Mouse (Mus musculus): ENCODE measurements at regions not wholly inside any gene's neighbourhood (a gene's known extent, or its start where the extent isn't known, plus 50 kb on each side); places are given as distances from the start of the nearest gene placed in this dataset.
"Not testable (repeated sequence)": the region's sequence is repeated elsewhere in the genome, so short reads cannot be mapped to it uniquely, and the experiment has no call there.

DNA sequence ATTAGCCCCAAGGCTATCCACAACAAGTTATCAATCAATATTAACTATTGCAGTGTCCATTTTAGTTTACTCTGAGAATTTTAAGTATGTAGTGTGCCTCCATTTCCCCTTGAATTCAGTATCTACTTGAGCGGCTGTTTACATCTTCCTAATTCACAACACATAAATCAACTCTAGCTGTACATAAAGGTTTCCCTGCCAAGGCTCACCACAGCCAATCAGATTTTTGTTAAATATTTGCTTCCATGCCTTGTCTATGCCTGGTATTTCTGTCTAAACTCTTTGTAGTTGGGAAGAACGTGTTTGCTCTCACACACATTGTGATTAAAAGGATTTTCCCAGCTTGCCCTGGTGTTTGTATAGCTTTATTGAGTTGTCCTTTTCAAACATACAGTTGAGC lies 189.8 kb downstream of the Phf3 start:
- DNase-seq (ENCODE audit: low read depth, low spot score) (no peak), ATAC-seq (no peak)
- peaks cover 11% of the 10 kb centered on the region for H3K27me3 ChIP-seq
- CTCF ChIA-PET = no interaction called here
- POLR2A ChIA-PET = no interaction called here
- in situ Hi-C loops (cut with MboI; ENCODE audit: low pct_unique_long_range_greater_than_20kb) = no loop called here
- TF ChIP-seq CTCF (IDR thresholded peaks at IDR 0.05) = no peak

GRCm38 (mm10) chr1:30639807-30640206 lies 233.9 kb downstream of the Phf3 start:
- no peak for TF ChIP-seq CTCF (IDR thresholded peaks at IDR 0.05)
- ChIA-PET CTCF (no interaction called here), POLR2A (no interaction called here)
- peaks cover 3% of the 10 kb centered on the region for H3K27me3 ChIP-seq
- DNase-seq (ENCODE audit: low read depth, low spot score) (no peak), ATAC-seq (no peak)
- in situ Hi-C loops (cut with MboI; ENCODE audit: low pct_unique_long_range_greater_than_20kb) = no loop called here

DNA sequence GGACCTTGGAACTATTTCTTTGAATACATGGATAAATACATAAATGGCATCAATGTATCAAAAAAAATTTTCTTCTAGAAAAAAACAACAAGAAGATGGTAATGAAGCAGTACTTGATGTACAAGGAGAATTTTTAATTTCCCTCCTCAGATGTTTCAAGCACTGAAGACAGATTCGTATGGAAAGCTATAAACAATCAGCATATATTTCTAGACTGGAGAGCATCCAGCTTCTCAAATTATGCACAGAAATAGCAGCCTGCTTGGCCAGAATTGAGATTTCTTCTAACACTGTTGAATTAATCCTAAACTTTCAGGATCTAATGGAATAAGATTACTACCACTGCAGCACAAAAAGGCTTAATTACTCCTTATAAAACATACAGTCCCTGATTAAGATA lies 241.0 kb downstream of the Phf3 start:
- no peak for DNase-seq (ENCODE audit: low read depth, low spot score)
- TF ChIP-seq CTCF (IDR thresholded peaks at IDR 0.05) = no peak
- in situ Hi-C loops (cut with MboI; ENCODE audit: low pct_unique_long_range_greater_than_20kb) = no loop called here
- H3K27me3 ChIP-seq = peaks cover 5% of the 10 kb centered on the region
- ATAC-seq = no peak
- CTCF ChIA-PET = no interaction called here
- POLR2A ChIA-PET = no interaction called here

DNA sequence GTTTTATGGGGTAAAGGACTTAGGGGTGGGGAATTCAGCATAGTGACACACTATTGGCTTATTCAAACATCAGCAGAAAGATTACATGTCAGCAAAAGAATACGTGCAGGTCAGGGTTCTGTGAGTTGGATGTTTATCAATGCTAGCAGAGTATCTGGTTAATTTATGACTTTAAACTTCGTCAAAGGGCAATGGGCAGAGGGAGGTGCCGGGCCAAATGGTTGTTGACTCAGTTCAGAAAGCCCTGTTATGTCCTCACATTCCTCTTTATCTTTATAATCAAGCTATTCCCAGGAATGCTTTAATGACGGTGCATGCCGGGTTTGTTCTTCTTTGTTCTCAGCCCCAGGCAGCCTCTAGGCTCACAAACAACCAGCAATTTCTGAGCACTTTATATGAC lies 245.9 kb downstream of the Phf3 start:
- DNase-seq (ENCODE audit: low read depth, low spot score); ATAC-seq; CTCF ChIA-PET; in situ Hi-C loops (cut with MboI; ENCODE audit: low pct_unique_long_range_greater_than_20kb); H3K27me3 ChIP-seq; POLR2A ChIA-PET: not testable (repeated sequence)

GRCm38 (mm10) chr1:30595122-30595730 lies 278.5 kb downstream of the Phf3 start:
- peaks cover 7% of the 10 kb centered on the region for H3K27me3 ChIP-seq
- no peak for ATAC-seq
- in situ Hi-C loops (cut with MboI; ENCODE audit: low pct_unique_long_range_greater_than_20kb) = no loop called here
- DNase-seq (ENCODE audit: low read depth, low spot score) = no peak
- TF ChIP-seq CTCF (IDR thresholded peaks at IDR 0.05) = no peak
- ChIA-PET CTCF (no interaction called here), POLR2A (no interaction called here)

DNA sequence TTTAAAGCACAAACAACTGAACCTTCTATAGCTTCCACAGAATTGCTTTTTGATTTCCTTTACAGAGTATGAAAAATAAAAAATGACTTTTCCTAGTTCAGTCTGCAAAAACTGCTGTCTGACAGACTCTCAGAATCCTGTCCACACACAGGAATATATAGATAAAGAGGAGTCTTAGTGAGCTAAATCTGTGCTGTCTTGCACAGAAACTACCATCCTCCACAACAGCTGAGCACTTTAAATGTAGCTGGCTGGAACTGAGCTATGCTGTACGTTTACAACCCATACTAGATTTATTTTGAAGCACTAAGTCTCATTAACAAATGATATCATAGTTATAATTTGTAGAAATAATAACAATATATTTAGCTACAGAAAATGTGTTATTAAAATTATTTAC lies 279.7 kb downstream of the Phf3 start:
- CTCF ChIA-PET = interaction anchor here (1.9 kb wide), 1 partner anchor 10 kb away, joined by 10 read pairs; no protein-coding TSS in a partner anchor
- in situ Hi-C loops (cut with MboI; ENCODE audit: low pct_unique_long_range_greater_than_20kb) = no loop called here
- POLR2A ChIA-PET = no interaction called here
- ATAC-seq (no peak), DNase-seq (ENCODE audit: low read depth, low spot score) (no peak)
- H3K27me3 ChIP-seq = peaks cover 7% of the 10 kb centered on the region
- TF ChIP-seq CTCF (IDR thresholded peaks at IDR 0.05) = no peak

GRCm38 (mm10) chr1:30590721-30591120 lies 283.0 kb downstream of the Phf3 start:
- POLR2A ChIA-PET = no interaction called here
- DNase-seq (ENCODE audit: low read depth, low spot score) = no peak
- ATAC-seq = no peak
- H3K27me3 ChIP-seq = peaks cover 7% of the 10 kb centered on the region
- no peak for TF ChIP-seq CTCF (IDR thresholded peaks at IDR 0.05)
- in situ Hi-C loops (cut with MboI; ENCODE audit: low pct_unique_long_range_greater_than_20kb) = no loop called here
- CTCF ChIA-PET = no interaction called here

- H3K27me3 ChIP-seq = peaks cover 2% of the 10 kb centered on the region
- DNase-seq (ENCODE audit: low read depth, low spot score) = no peak
- in situ Hi-C loops (cut with MboI; ENCODE audit: low pct_unique_long_range_greater_than_20kb) = no loop called here
- ATAC-seq = no peak
- ChIA-PET POLR2A (no interaction called here), CTCF (no interaction called here)
- TF ChIP-seq CTCF (IDR thresholded peaks at IDR 0.05) = no peak
These were observed 284.8 kb downstream of the Phf3 start for GRCm38 (mm10) chr1:30588885-30589284.

DNA sequence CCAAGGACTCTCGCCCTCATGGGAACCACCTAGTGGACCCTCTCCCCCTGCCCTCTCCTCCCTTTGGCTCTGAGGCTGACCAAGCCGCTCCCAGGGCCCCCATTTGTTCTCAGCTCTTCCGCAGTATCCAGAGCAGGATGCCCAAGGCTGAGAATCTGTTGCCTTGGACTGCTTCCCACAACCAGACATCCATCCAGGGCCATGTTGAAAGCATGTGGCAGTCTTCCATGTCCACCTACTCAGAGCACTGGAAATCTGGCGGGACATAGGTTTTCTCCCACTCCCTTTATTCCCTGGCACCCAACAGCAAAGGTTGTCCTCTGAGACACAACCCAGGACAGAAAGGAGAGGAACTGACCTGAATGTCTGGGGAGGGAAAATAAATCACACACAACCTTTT lies 285.4 kb downstream of the Phf3 start:
- no peak for ATAC-seq
- CTCF ChIA-PET = no interaction called here
- TF ChIP-seq CTCF (IDR thresholded peaks at IDR 0.05) = no peak
- POLR2A ChIA-PET = no interaction called here
- in situ Hi-C loops (cut with MboI; ENCODE audit: low pct_unique_long_range_greater_than_20kb) = no loop called here
- DNase-seq (ENCODE audit: low read depth, low spot score) = no peak
- H3K27me3 ChIP-seq = peaks cover under 1% of the 10 kb centered on the region

GRCm38 (mm10) chr1:30584806-30585205 lies 288.9 kb downstream of the Phf3 start:
- in situ Hi-C loops (cut with MboI; ENCODE audit: low pct_unique_long_range_greater_than_20kb) = no loop called here
- CTCF ChIA-PET = interaction anchor here (0.9 to 2.5 kb wide), 6 partner anchors 9 to 556 kb away, joined by 3 to 10 read pairs (median 3); no protein-coding TSS in a partner anchor
- H3K27me3 ChIP-seq = peaks cover 15% of the 10 kb centered on the region
- peak; percentile 60 for TF ChIP-seq CTCF (IDR thresholded peaks at IDR 0.05)
- ATAC-seq = no peak
- POLR2A ChIA-PET = interaction anchor here (0.7 kb wide), 1 partner anchor 437 kb away, joined by 3 read pairs; no protein-coding TSS in a partner anchor
- no peak for DNase-seq (ENCODE audit: low read depth, low spot score)

GRCm38 (mm10) chr1:30583860-30584259 lies 289.9 kb downstream of the Phf3 start:
- H3K27me3 ChIP-seq = peaks cover 15% of the 10 kb centered on the region
- no peak for TF ChIP-seq CTCF (IDR thresholded peaks at IDR 0.05)
- ATAC-seq (no peak), DNase-seq (ENCODE audit: low read depth, low spot score) (no peak)
- ChIA-PET POLR2A (interaction anchor here (0.7 kb wide), 1 partner anchor 13 kb away, joined by 3 read pairs; no protein-coding TSS in a partner anchor), CTCF (interaction anchor here (1.2 to 2.5 kb wide), 3 partner anchors 10 to 18 kb away, joined by 3 to 10 read pairs (median 5); no protein-coding TSS in a partner anchor)
- in situ Hi-C loops (cut with MboI; ENCODE audit: low pct_unique_long_range_greater_than_20kb) = no loop called here

GRCm38 (mm10) chr1:30564757-30565156 lies 309.0 kb downstream of the Phf3 start:
- DNase-seq (ENCODE audit: low read depth, low spot score) (no peak), ATAC-seq (no peak)
- no peak for TF ChIP-seq CTCF (IDR thresholded peaks at IDR 0.05)
- POLR2A ChIA-PET = no interaction called here
- CTCF ChIA-PET = interaction anchor here (1.2 kb wide), 1 partner anchor 20 kb away, joined by 5 read pairs; no protein-coding TSS in a partner anchor
- in situ Hi-C loops (cut with MboI; ENCODE audit: low pct_unique_long_range_greater_than_20kb) = no loop called here
- no peaks in the 10 kb centered on the region for H3K27me3 ChIP-seq

DNA sequence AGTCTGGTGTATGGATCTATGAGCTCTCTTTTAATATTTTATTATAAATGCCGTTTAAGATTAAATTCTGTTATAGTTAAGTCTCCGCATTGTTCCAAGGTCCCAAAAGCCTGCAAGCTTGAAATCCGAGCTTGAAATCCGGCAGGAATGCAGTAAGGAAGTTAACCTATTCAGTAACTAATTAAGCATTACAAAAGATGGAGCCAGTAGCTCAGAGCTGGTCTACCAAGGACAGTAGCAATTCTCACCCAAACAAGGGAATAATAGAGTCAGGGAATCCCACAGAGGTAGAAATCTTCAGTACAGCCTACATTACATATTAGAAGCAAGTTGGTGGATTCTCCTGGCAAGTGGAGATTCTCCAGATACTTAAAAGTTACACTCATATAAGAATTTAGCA lies 325.0 kb downstream of the Phf3 start:
- CTCF ChIA-PET; H3K27me3 ChIP-seq; POLR2A ChIA-PET; ATAC-seq; DNase-seq (ENCODE audit: low read depth, low spot score); in situ Hi-C loops (cut with MboI; ENCODE audit: low pct_unique_long_range_greater_than_20kb): not testable (repeated sequence)
